Mouse (Mus musculus) lung, embryonic 16.5 days (tissue): ENCODE measurements around the gene Rfng. TPM values are rescaled to one million over a fixed set of nuclear protein-coding genes. Genes with fewer than 3 reads are reported as not detected.
"Not testable (repeated sequence)": the region's sequence is repeated elsewhere in the genome, so short reads cannot be mapped to it uniquely, and the experiment has no call there.

ENCODE experiments used
- ATAC-seq: fragments of 200-750 bp; cut with Nextera tagmentation; 2 replicates; pipeline ENCODE4 v1.8.0; 2017; ENCODE audit warnings: low read depth, mild to moderate bottlenecking, moderate library complexity
- H3K27ac ChIP-seq: fragments of 300-500 bp; sonication (generic); 2 replicates; pipeline ENCODE4 v1.5.1; 2014; ENCODE audit warnings: mild to moderate bottlenecking, control low read depth, low read length
- H3K27me3 ChIP-seq: fragments of 300-500 bp; sonication (generic); 2 replicates; pipeline ENCODE4 v1.6.1; 2014; ENCODE audit warnings: low read depth, low read length, mixed read lengths; ENCODE audit not compliant: control insufficient read depth, insufficient read depth
- H3K36me3 ChIP-seq: fragments of 300-500 bp; sonication (generic); 2 replicates; pipeline ENCODE4 v1.6.1; 2014; ENCODE audit warnings: low read length; ENCODE audit not compliant: control insufficient read depth, insufficient read depth
- H3K4me1 ChIP-seq: fragments of 300-500 bp; sonication (generic); replicated peaks from 2 replicates; pipeline ENCODE4 v1.6.1; 2014; ENCODE audit warnings: low read length, mixed read lengths; ENCODE audit not compliant: control insufficient read depth, insufficient read depth
- H3K4me2 ChIP-seq: fragments of 300-500 bp; sonication (generic); 2 replicates; pipeline ENCODE4 v1.6.1; 2014; ENCODE audit warnings: low read depth, low read length, control low read depth
- H3K4me3 ChIP-seq: fragments of 300-500 bp; sonication (generic); 2 replicates; pipeline ENCODE4 v1.5.1; 2014; ENCODE audit warnings: mild to moderate bottlenecking, low read length, control low read depth
- H3K9ac ChIP-seq: fragments of 300-500 bp; sonication (generic); 2 replicates; pipeline ENCODE4 v1.6.1; 2014; ENCODE audit warnings: low read length, control low read depth
- H3K9me3 ChIP-seq: fragments of 300-500 bp; sonication (generic); 2 replicates; pipeline ENCODE4 v1.6.1; 2016; ENCODE audit warnings: low read length; ENCODE audit not compliant: control insufficient read depth
- WGBS: fragments of 180-500 bp; shearing (Covaris S2); extraction: QIAGEN DNeasy Blood & Tissue Kit; methylation state at CpG from one replicate; pipeline ENCODE4 v1.1.7; 2014; 5-methylcytosine and 5-hydroxymethylcytosine counted together
- polyA plus RNA-seq: library from polyadenylated mRNA; unstranded; fragments of >200 nt; fragmentation: Nextera tagmentation; extraction: Ambion mirVana; gene quantifications from 2 replicates; pipeline ENCODE4 v1.2.1, GENCODE M21; 2015

Rfng gene
- polyA plus RNA-seq, 1 experiment from 2014 or later: 43.0 TPM

DNA sequence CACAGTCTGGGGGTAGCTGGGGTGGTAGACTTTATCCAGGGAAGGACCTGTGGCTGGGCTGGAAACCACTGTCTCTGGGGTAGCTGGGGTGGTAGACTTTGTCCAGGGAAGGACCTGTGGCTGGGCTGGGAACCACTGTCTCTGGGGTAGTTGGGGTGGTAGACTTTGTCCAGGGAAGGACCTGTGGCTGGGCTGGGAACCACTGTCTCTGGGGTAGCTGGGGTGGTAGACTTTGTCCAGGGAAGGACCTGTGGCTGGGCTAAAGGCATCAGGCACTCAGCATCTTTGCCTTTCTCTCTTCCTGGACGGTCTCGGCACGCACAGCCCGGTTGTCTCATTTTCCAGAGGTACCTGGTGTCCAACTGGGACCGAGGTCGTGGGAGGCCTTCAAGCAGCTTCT, 2.6 kb downstream of the Rfng start:
- H3K4me3 ChIP-seq, H3K9ac ChIP-seq, H3K4me2 ChIP-seq, H3K27ac ChIP-seq, H3K36me3 ChIP-seq, H3K27me3 ChIP-seq, H3K9me3 ChIP-seq, ATAC-seq: not testable (repeated sequence)
- H3K4me1 ChIP-seq: peaks cover 17% of the 10 kb centered on the region
- WGBS: 89% methylated on average over 6 of the region's 6 CpGs

DNA sequence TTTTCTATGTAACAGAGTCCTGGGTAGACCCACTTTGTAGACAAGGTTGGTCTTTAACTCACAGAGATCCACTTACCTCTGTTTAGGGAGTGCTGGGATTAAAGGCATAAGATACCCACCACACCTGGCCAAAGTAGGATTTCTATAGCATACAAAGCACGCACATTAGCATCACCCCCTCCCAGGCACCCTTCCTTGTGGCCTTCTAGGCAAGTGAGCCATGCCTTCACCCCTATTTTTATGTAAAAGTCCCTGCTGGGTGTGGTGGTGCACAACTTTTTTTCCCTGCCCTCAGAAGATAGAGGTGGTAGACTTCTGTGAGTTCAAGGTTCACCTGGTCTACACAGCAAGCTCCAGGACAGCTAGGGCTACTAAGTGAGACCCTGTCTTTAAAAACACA, 4.1 kb downstream of the Rfng start:
- peaks cover 11% of the 10 kb centered on the region for H3K4me1 ChIP-seq
- no peak overlapping the region for H3K4me3 ChIP-seq
- H3K9ac ChIP-seq: no peak overlapping the region
- no peak overlapping the region for H3K4me2 ChIP-seq
- H3K27me3 ChIP-seq: no peaks in the 10 kb centered on the region
- WGBS: 89% methylated on average over 1 of the region's 1 CpGs
- no peak overlapping the region for H3K27ac ChIP-seq
- no peak for ATAC-seq
- H3K36me3 ChIP-seq: no peaks in the 10 kb centered on the region; the same call in 1 of the 2 replicates
- H3K9me3 ChIP-seq: no peaks in the 10 kb centered on the region

DNA sequence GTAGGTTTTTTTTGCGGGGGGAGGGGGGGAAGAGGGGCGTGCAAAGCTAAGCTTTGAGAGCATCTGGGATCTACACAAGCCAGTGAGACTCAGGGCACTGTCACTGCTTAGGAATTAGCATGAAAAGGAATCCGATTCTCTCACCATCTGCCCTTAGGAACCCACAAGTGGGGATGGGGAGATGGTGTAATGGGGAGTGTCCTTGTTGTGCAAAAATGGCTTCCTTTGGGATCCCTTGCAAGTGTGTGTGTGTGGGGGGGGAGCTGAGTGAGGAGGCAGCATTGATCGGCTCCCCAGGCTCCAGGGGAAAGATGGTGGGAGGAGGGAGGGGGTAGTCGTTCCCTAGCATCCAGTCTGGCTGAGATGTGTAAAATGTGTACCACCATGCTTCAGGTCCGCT, 6.9 kb downstream of the Rfng start:
- Histone ChIP-seq H3K4me1 (no peaks in the 10 kb centered on the region; the same call in 1 of the 2 replicates), H3K4me3 (no peak overlapping the region), H3K27ac (no peak overlapping the region), H3K9ac (no peak overlapping the region), H3K4me2 (no peak overlapping the region), H3K27me3 (no peaks in the 10 kb centered on the region), H3K9me3 (no peaks in the 10 kb centered on the region), H3K36me3 (no peaks in the 10 kb centered on the region; the same call in 1 of the 2 replicates)
- WGBS: 33% methylated on average over 6 of the region's 6 CpGs
- ATAC-seq: no peak

DNA sequence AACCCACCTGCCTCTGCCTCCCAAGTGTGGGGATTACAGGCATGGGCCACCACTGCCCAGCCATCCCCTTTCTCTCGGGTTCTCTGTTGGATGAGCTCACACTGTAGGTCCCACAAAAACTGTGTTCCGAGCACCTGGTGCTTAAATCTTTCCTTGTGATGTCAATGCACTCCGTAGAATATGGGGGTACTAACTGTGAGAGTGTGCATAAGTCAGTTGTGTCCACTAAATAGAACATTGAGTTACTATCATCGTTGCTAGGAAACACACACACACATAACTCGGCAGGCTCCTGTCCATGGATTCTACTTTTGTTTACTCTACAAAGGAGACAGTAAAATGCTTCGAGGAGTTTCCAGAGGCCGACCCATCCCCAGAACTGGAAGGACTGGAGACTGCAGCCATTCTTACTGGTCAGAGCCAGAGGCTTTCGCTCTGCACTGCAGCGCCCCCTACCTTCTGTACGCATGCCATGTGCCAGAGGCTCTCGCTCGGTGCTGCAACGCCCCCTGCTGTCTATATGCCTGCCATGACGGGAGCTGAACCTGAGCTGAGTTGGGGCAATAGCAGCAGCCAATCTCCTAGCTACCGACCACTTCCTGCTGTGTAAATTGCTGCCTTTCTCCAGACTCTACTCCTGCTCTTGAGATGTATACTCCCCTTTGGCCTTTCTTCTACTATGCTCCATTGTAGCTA, 8.1 kb downstream of the Rfng start:
- ATAC-seq: peak; percentile 94
- Histone ChIP-seq H3K4me1 (no peaks in the 10 kb centered on the region; the same call in 1 of the 2 replicates), H3K36me3 (no peaks in the 10 kb centered on the region), H3K9ac (no peak overlapping the region), H3K27ac (no peak overlapping the region), H3K9me3 (no peaks in the 10 kb centered on the region), H3K27me3 (no peaks in the 10 kb centered on the region), H3K4me2 (no peak overlapping the region), H3K4me3 (no peak overlapping the region)
- WGBS: 21% methylated on average over 15 of the region's 15 CpGs

GRCm38 (mm10) chr11:120773463-120774190, 10.4 kb downstream of the Rfng start:
- no peak overlapping the region for H3K27ac ChIP-seq
- ATAC-seq: no peak
- no peak overlapping the region for H3K9ac ChIP-seq
- H3K4me2 ChIP-seq: no peak overlapping the region
- no peaks in the 10 kb centered on the region; the same call in 1 of the 2 replicates for H3K4me1 ChIP-seq
- WGBS: 81% methylated on average over 7 of the region's 7 CpGs
- no peaks in the 10 kb centered on the region for H3K27me3 ChIP-seq
- no peaks in the 10 kb centered on the region for H3K9me3 ChIP-seq
- no peak overlapping the region for H3K4me3 ChIP-seq
- no peaks in the 10 kb centered on the region for H3K36me3 ChIP-seq

DNA sequence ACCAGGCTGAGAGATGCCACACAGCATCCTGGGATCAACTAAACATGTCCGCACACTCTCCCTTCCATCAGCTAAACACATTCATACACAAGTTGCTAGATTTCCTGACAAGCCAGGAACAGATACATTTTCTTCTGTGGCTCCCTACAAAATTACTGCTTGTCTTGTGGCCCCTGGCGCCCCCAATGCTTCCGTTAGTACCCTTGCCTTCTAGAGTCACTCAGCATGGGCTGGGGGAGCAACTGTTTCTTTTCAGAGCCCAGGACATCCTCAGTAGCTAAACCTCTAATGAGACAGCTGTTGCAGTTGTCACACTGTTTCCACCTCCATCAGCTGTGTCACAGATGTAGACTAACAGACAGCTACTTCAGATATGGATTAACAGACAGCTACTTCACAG, 11.3 kb downstream of the Rfng start:
- no peak overlapping the region for H3K4me3 ChIP-seq
- no peaks in the 10 kb centered on the region; the same call in 1 of the 2 replicates for H3K4me1 ChIP-seq
- no peak overlapping the region for H3K9ac ChIP-seq
- no peak for ATAC-seq
- H3K27me3 ChIP-seq: no peaks in the 10 kb centered on the region
- H3K4me2 ChIP-seq: no peak overlapping the region
- H3K36me3 ChIP-seq: no peaks in the 10 kb centered on the region
- no peaks in the 10 kb centered on the region for H3K9me3 ChIP-seq
- no peak overlapping the region for H3K27ac ChIP-seq
- 72% methylated on average over 3 of the region's 3 CpGs for WGBS

GRCm38 (mm10) chr11:120768206-120768605, 15.8 kb downstream of the Rfng start:
- Histone ChIP-seq H3K36me3 (no peaks in the 10 kb centered on the region), H3K27me3 (no peaks in the 10 kb centered on the region), H3K4me2 (no peak overlapping the region), H3K9ac (no peak overlapping the region), H3K27ac (no peak overlapping the region), H3K4me1 (no peaks in the 10 kb centered on the region), H3K9me3 (no peaks in the 10 kb centered on the region), H3K4me3 (no peak overlapping the region)
- 73% methylated on average over 1 of the region's 1 CpGs for WGBS
- ATAC-seq: no peak

DNA sequence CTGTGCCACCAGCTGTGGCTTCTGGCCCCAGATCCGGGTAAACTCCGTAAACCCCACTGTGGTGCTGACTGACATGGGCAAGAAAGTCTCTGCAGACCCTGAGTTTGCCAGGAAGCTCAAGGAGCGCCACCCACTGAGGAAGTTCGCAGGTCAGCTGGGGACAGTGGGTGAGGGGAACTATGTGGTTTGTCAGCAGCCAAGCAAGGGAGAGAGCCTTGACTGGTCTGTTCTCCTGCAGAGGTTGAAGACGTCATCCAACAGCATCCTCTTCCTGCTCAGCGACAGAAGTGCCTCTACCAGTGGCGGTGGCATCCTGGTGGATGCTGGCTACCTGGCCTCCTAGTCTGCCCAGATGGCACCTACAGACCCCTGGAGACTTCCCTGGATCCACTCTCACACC, 17.0 kb downstream of the Rfng start:
- WGBS: 41% methylated on average over 3 of the region's 7 CpGs
- H3K27ac ChIP-seq, ATAC-seq: not testable (repeated sequence)

GRCm38 (mm10) chr11:120763121-120763999, 20.6 kb downstream of the Rfng start:
- Histone ChIP-seq H3K4me2 (peak overlapping the region; percentile 16), H3K9me3 (peaks cover 12% of the 10 kb centered on the region; the same call in 1 of the 2 replicates)
- not testable (repeated sequence) for H3K27ac ChIP-seq, H3K4me3 ChIP-seq, H3K4me1 ChIP-seq, H3K36me3 ChIP-seq, H3K27me3 ChIP-seq, H3K9ac ChIP-seq
- peak; percentile 27 for ATAC-seq
- 0% methylated on average over 2 of the region's 23 CpGs for WGBS

More for the DNA sequence above, 17.0 kb downstream of the Rfng start:
- not testable (repeated sequence) for H3K4me1 ChIP-seq, H3K36me3 ChIP-seq, H3K9ac ChIP-seq, H3K27me3 ChIP-seq, H3K9me3 ChIP-seq, H3K4me2 ChIP-seq, H3K4me3 ChIP-seq
